Mouse (Mus musculus): ENCODE results near the gene Macc1. TPM values are rescaled to one million over a fixed set of nuclear protein-coding genes. Genes with fewer than 3 reads are reported as not detected.

Macc1 gene
- polyA plus RNA-seq, 1 experiment from 2014 or later: 0.13 TPM

DNA sequence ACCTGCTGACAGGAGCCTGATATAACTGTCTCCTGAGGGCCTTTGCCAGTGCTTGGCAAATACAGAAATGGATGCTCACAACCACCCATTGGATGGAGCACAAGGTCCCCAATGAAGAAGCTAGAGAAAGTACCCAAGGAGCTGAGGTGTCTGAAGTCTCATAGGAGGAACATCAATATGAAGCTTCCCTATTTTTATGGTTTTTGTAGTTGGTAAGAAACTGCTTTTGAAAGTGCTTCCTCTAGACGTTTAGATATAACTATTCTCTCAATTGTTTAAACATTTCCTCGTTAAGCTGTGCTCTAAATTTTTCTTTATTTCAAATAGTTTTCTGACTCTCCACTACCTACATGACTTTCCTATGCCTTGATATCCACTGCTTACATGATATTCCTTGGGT lies 169.2 kb downstream of the Macc1 start:
- Histone ChIP-seq H3K9me3 (replicated peaks; ENCODE audit: control insufficient read depth, low read length) (no peaks in the 10 kb centered on the region), H3K9ac (ENCODE audit: low read depth, low read length) (no peak overlapping the region), H3K36me3 (ENCODE audit: control insufficient read depth, insufficient read depth, low read length) (no peaks in the 10 kb centered on the region), H3K27ac (ENCODE audit: low read depth, low read length) (no peak overlapping the region), H3K4me2 (no peak overlapping the region), H3K27me3 (ENCODE audit: control insufficient read depth, insufficient read depth, low read length) (no peaks in the 10 kb centered on the region), H3K4me3 (ENCODE audit: low read depth, low read length) (no peak overlapping the region), H3K4me1 (ENCODE audit: control insufficient read depth, insufficient read depth, low read length) (no peaks in the 10 kb centered on the region)
- ATAC-seq (replicated peaks; ENCODE audit: insufficient number of reproducible peaks, low FRiP score, low TSS enrichment): no peak
- 76% methylated on average over 2 of the region's 2 CpGs for whole genome bisulfite sequencing (ENCODE audit: insufficient replicate concordance)

DNA sequence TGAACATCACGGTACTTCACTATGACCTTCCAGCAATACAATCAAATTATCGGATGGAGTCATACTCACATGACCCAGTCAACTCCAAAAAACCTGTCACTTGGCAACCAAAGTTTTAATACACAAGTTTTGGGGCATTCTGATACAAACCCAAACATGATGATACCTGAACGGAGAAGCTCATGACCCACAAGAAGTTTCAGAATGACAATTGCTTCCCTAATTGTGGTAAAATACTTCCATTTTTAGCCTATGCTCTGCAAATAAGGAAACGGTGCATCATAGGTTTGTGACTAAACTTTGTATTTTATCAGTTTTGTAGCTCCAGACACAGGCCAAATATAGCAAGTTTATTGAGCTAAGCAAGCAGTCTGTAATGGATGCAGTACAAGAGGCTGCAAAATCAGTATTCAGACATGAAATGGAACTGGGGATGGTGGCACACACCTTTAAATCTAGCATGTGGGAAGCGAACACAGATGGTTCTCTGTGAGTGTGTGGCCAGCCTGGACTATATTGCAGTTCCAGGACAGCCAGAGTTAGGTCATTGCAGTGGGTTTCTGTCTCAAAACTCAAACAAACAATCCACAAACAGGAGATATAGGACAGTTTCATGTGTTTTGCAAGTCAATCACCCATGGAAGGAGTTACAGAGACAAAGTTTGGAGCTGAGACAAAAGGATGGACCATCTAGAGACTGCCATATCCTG lies 170.0 kb downstream of the Macc1 start:
- Histone ChIP-seq H3K4me3 (ENCODE audit: low read depth, low read length) (no peak overlapping the region), H3K36me3 (ENCODE audit: control insufficient read depth, insufficient read depth, low read length) (no peaks in the 10 kb centered on the region), H3K27me3 (ENCODE audit: control insufficient read depth, insufficient read depth, low read length) (no peaks in the 10 kb centered on the region), H3K9ac (ENCODE audit: low read depth, low read length) (no peak overlapping the region), H3K4me1 (ENCODE audit: control insufficient read depth, insufficient read depth, low read length) (no peaks in the 10 kb centered on the region), H3K4me2 (no peak overlapping the region), H3K27ac (ENCODE audit: low read depth, low read length) (no peak overlapping the region), H3K9me3 (replicated peaks; ENCODE audit: control insufficient read depth, low read length) (no peaks in the 10 kb centered on the region)
- WGBS (ENCODE audit: insufficient replicate concordance): 81% methylated on average over 5 of the region's 5 CpGs
- ATAC-seq (replicated peaks; ENCODE audit: insufficient number of reproducible peaks, low FRiP score, low TSS enrichment): no peak

DNA sequence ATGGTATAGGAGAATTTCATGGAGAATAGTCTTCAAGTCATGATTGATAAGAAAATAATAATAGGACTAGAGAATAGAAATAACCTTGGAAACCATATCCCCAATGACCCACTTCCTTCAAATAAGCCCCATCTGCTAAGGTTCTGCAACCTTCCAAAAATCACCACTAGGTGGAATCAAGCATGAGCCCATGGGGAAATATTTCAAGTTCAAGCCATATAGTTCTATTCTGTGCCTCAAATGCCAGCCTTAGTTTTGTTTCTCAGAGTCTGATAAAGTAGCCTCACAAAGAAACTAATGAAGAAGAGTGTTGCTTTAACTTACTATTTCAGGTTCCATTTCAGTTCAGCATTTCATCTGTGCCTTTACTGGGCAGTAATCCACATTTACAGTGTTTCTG lies 197.1 kb downstream of the Macc1 start:
- H3K4me2 ChIP-seq: no peak overlapping the region
- no peak overlapping the region for H3K4me3 ChIP-seq (ENCODE audit: low read depth, low read length)
- H3K36me3 ChIP-seq (ENCODE audit: control insufficient read depth, insufficient read depth, low read length): no peaks in the 10 kb centered on the region
- H3K4me1 ChIP-seq (ENCODE audit: control insufficient read depth, insufficient read depth, low read length): no peaks in the 10 kb centered on the region
- no peak overlapping the region for H3K9ac ChIP-seq (ENCODE audit: low read depth, low read length)
- no peak for ATAC-seq (replicated peaks; ENCODE audit: insufficient number of reproducible peaks, low FRiP score, low TSS enrichment)
- no peaks in the 10 kb centered on the region for H3K9me3 ChIP-seq (replicated peaks; ENCODE audit: control insufficient read depth, low read length)
- no peaks in the 10 kb centered on the region for H3K27me3 ChIP-seq (ENCODE audit: control insufficient read depth, insufficient read depth, low read length)
- H3K27ac ChIP-seq (ENCODE audit: low read depth, low read length): no peak overlapping the region

Other genes with a start within 250 kb of the Macc1 start
- gene Itgb8, start 75.5 kb upstream of the Macc1 start, polyA plus RNA-seq (2014; fragmentation: Nextera tagmentation; extraction: Ambion mirVana): 6.5 and 6.7 TPM in 2 replicates

All from heart, embryonic 11.5 days (tissue).